Mouse (Mus musculus) ES-E14 (cell line): ENCODE results near the gene Gm11096. TPM values are rescaled to one million over a fixed set of nuclear protein-coding genes. Genes with fewer than 3 reads are reported as not detected.

ENCODE experiments used
- DNase-seq: peaks from one replicate; pipeline ENCODE4 v3.0.0-alpha.2; 2013; ENCODE audit warnings: low read depth, low spot score
- H3K27ac ChIP-seq: 2 replicates; pipeline ENCODE4 v1.5.1; 2012; ENCODE audit warnings: low read depth, mild to moderate bottlenecking, low read length, moderate library complexity, mixed read lengths; ENCODE audit not compliant: poor library complexity, insufficient read depth, severe bottlenecking
- H3K36me3 ChIP-seq: 2 replicates; pipeline ENCODE4 v1.6.1; 2012; ENCODE audit warnings: mild to moderate bottlenecking, low read length, moderate library complexity, mixed read lengths; ENCODE audit not compliant: control insufficient read depth, poor library complexity, insufficient read depth, severe bottlenecking
- H3K4me1 ChIP-seq, 2 experiments: fragments of 150-350 bp in 1 of 2; sonication (generic) in 1 of 2; 2 replicates each; pipeline ENCODE4 v1.6.1; 2012; ENCODE audit warnings: low read length in 2 of 2, mild to moderate bottlenecking in 1 of 2, mixed read lengths in 1 of 2; ENCODE audit not compliant: control insufficient read depth in 2 of 2, insufficient read depth in 2 of 2, poor library complexity in 1 of 2
- H3K4me3 ChIP-seq, 2 experiments: fragments of 150-350 bp in 1 of 2; sonication (generic) in 1 of 2; 2 replicates each; pipeline ENCODE4 v1.5.1; 2012; ENCODE audit warnings: low read length in 2 of 2, low read depth in 1 of 2, mild to moderate bottlenecking in 1 of 2, mixed read lengths in 1 of 2; ENCODE audit not compliant: insufficient read depth in 1 of 2, poor library complexity in 1 of 2, severe bottlenecking in 1 of 2
- H3K9ac ChIP-seq: 2 replicates; pipeline ENCODE4 v1.6.1; 2012; ENCODE audit warnings: low read depth, mild to moderate bottlenecking, low read length, mixed read lengths; ENCODE audit not compliant: poor library complexity, insufficient read depth, severe bottlenecking
- H3K9me3 ChIP-seq: fragments of 150-350 bp; sonication (generic); 2 replicates; pipeline ENCODE4 v1.6.1; 2012; ENCODE audit warnings: low read depth, mild to moderate bottlenecking, low read length; ENCODE audit not compliant: control insufficient read depth, insufficient read depth
- CHD2 ChIP-seq: IDR thresholded peaks from 2 replicates; pipeline ENCODE4 v1.6.1; 2014; ENCODE audit warnings: mild to moderate bottlenecking, low read depth, low read length, inconsistent platforms
- HCFC1 ChIP-seq: IDR thresholded peaks from 2 replicates; pipeline ENCODE4 v1.6.1; 2012; ENCODE audit warnings: low read length, inconsistent platforms, borderline replicate concordance; ENCODE audit not compliant: insufficient read depth
- MAFK ChIP-seq: IDR thresholded peaks from 2 replicates; pipeline ENCODE4 v1.6.1; 2014; ENCODE audit warnings: mild to moderate bottlenecking, low read depth, low read length, inconsistent platforms; ENCODE audit not compliant: insufficient read depth
- ZC3H11A ChIP-seq: IDR thresholded peaks from 2 replicates; pipeline ENCODE4 v1.6.1; 2012; ENCODE audit warnings: low read depth, mild to moderate bottlenecking, inconsistent platforms, low read length, borderline replicate concordance
- ZNF384 ChIP-seq: IDR thresholded peaks from 2 replicates; pipeline ENCODE4 v1.6.1; 2012; ENCODE audit warnings: low read depth, low read length, inconsistent platforms
- in situ Hi-C, 2 experiments: fragments of 600-800 bp; cut with MboI; formaldehyde crosslinking; loops; one replicate each; pipeline ENCODE4 v1.15.1; 2025; ENCODE audit warnings: low sequenced_read_pairs in 2 of 2, inconsistent platforms in 1 of 2; ENCODE audit not compliant: unreplicated experiment in 2 of 2
- total RNA-seq: library from RNA; depleted of rRNA; stranded (reverse); fragments of 300-350 nt; gene quantifications from 2 replicates; pipeline ENCODE4 v1.2.3, GENCODE M21; 2012; rRNA removed

The Gm11096 gene
- not detected in 2 replicates for total RNA-seq

DNA sequence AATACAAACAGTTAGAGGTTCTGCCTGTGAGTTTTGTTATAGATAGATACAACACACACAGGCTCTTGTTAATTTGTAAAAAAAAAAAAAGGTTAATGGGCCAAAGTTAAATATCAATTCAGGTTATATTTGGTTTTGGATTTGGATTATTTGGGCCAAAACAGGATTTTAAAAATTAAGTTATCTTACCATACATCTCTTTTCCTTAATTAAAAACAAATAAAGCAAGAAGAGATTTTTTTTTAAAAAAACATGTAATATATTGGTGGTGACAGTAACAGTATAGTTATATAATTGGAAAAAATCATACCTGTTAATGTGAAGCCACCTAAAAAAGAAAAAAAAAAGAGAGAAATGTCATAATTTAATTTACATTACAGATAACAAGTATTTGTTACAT, at the start of gene Gm11096:
Gm11096 (plus strand) TSS at position 301 of the 400 bp plus-strand sequence.
- no peak within 1 kb of the TSS for H3K9ac ChIP-seq
- H3K4me1 ChIP-seq, result no peaks in the 10 kb centered on the region
- no peak for DNase-seq
- TF ChIP-seq HCFC1, result no peak
- TF ChIP-seq ZC3H11A, result no peak
- TF ChIP-seq ZNF384, result no peak
- no peak for TF ChIP-seq CHD2
- no peak within 1 kb of the TSS for H3K27ac ChIP-seq
- no peaks in the 10 kb centered on the region for H3K36me3 ChIP-seq
- in situ Hi-C loops, result no loop called here
- H3K4me3 ChIP-seq, result no peak within 1 kb of the TSS
- no peaks in the 10 kb centered on the region for H3K9me3 ChIP-seq

DNA sequence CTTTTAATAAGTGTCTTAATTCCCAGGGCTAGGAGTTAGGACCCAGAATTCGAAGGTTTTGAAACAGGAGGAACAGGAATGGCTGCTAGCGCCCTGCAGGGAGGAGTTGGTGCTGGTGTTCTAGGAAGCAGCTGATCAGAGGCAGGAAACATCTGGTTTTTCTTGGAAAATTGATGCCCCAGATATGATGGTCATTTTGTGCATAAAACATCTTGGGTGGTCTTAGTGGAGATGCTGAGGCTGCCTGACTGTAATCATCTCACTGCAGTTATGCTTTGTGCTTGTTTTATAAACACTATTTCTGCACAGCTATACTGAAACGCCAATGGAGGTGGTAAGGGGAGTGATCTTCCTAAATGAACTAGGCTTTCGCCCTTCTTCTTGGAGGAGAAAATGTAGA, 48.5 kb upstream of the Gm11096 start:
- TF ChIP-seq ZC3H11A (no peak), CHD2 (no peak), ZNF384 (no peak), MAFK (no peak), HCFC1 (no peak)
- no peaks in the 10 kb centered on the region for H3K9me3 ChIP-seq
- in situ Hi-C loops, result no loop called here
- H3K4me1 ChIP-seq, result no peaks in the 10 kb centered on the region
- H3K36me3 ChIP-seq, result no peaks in the 10 kb centered on the region
- no peak overlapping the region for H3K27ac ChIP-seq
- DNase-seq, result no peak
- no peak overlapping the region for H3K9ac ChIP-seq
- H3K4me3 ChIP-seq, result no peak overlapping the region

DNA sequence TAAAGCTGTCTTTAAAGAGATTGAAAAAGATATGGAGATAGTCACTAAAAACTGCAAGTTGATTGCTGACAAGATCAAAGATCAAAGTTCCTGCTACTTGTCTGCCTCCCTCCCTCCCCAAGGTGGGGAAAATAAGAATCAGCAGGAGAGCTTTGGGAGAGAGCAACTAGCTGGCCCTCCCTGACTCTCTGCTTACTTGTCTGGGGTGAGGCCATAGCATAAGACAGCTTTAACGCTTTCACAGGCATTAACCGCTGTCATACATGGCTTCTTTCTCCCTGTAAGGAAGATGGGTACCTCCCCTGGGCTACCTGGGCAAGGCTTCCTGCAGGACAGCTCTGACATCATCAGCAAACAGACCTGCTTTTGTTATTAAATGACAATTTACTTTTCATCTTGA, 47.4 kb upstream of the Gm11096 start:
- in situ Hi-C loops, result no loop called here
- Histone ChIP-seq H3K27ac (no peak overlapping the region), H3K9me3 (no peaks in the 10 kb centered on the region), H3K4me3 (no peak overlapping the region), H3K9ac (no peak overlapping the region), H3K36me3 (no peaks in the 10 kb centered on the region), H3K4me1 (no peaks in the 10 kb centered on the region)
- no peak for DNase-seq
- TF ChIP-seq MAFK (no peak), CHD2 (no peak), HCFC1 (no peak), ZC3H11A (no peak), ZNF384 (no peak)

DNA sequence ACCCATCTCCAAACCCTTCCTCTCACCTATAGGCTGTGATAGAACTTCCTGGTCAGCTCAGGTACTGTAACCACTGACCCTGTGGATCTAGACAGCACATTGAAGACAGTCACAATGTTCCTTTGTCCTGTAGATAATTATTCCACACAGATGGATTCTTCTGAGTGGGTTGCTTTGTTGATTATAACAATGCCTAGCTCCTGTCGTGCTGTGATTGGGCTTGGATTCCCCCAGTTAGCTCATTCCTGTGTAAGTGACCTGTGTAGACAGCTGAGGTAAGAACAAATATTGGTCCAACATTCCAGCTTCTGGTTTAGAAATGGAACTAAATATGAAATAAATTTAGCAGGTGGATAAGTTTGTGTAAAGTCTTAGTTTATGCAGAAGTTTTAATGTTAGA, 44.1 kb upstream of the Gm11096 start:
- no peak overlapping the region for H3K4me3 ChIP-seq
- no peak overlapping the region for H3K9ac ChIP-seq
- H3K4me1 ChIP-seq, result no peaks in the 10 kb centered on the region
- DNase-seq, result no peak
- H3K9me3 ChIP-seq, result no peaks in the 10 kb centered on the region
- in situ Hi-C loops, result no loop called here
- H3K27ac ChIP-seq, result no peak overlapping the region
- TF ChIP-seq HCFC1, result no peak
- no peak for TF ChIP-seq ZC3H11A
- no peak for TF ChIP-seq CHD2
- TF ChIP-seq MAFK, result no peak
- TF ChIP-seq ZNF384, result no peak
- no peaks in the 10 kb centered on the region for H3K36me3 ChIP-seq

DNA sequence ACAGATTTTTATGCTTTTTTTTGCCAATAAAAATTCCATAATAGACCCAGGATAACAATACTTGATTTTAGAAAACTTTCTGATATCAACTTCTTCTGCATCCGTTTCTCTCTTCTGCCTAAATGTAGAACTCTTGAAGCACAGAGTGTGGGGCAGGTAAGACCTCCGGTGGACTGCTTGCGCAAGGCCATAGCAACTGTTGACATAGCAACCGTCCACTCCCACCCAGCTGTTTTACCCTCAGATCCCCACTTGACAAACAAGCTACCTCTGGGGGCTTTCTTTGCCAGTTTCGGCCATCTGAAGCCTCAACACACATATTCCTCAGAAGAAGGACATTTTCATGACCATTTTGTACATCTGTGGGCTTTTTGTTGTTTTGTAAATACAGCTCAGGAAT, 41.2 kb upstream of the Gm11096 start:
- in situ Hi-C loops, result no loop called here
- Histone ChIP-seq H3K4me1 (no peaks in the 10 kb centered on the region), H3K27ac (no peak overlapping the region), H3K9ac (no peak overlapping the region), H3K36me3 (no peaks in the 10 kb centered on the region), H3K9me3 (no peaks in the 10 kb centered on the region), H3K4me3 (no peak overlapping the region)
- DNase-seq, result no peak
- TF ChIP-seq ZNF384, result no peak
- no peak for TF ChIP-seq CHD2
- TF ChIP-seq ZC3H11A, result no peak
- no peak for TF ChIP-seq MAFK
- TF ChIP-seq HCFC1, result no peak
